Mouse (Mus musculus): Measurements from ENCODE around the gene Pxylp1.

Pxylp1 gene

GRCm38 (mm10) chr9:96890756-96891155, 1.7 kb downstream of the Pxylp1 start:
- no peak for DNase-seq (ENCODE audit: low spot score)

DNA sequence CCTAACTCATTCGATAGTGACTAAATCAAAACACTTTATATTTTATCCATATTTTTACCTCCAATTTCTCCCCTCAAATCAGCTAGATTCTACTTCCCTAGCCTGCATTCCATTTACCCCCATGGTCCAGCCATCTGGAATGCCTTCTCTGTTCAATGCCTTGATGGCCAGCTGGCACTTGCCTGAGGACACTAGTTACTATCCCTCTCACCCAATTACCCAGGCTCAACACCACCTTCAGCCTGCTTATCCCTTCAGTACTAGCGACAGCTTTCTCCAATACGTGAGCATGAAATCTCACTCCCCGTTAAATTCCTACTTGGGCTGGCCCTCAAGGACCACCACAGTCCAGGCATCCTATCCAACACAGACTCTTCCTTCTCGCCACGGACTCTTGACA, 2.2 kb downstream of the Pxylp1 start:
- DNase-seq (ENCODE audit: low spot score): no peak

DNA sequence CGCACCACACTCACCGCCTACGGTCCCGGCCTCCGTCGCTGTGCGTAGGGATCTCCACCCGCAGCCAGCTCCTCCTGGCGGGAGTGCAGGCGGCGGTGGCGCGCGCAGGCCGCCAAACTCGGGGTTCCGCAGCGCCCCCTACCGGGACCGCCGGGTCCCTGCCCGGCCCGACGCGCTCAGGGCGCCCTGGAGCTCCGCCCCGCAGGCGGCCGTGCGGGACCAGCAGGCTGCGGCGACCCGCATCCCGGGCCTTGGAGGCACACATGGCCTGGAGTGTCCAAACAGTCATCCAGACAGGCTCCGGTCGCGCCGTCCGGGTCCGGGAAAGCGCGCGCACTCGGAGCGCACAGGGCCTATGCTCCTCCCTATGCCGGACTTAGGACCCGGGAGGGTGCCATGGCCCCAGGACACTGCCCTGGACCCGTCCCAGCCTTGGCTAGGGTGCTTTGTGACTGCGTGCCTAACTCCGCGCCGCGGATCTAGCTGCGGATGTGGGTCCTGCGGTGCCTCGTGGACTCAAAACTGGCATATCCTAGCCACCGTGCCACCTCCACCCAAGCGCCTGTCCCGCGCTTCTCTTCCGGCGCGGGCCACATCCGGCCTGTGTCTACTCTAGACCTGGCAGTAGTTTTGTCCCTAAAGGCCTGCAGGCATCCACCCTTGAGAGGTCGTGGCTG, 3.0 kb downstream of the Pxylp1 start:
- peak; percentile 82 for DNase-seq (ENCODE audit: low spot score)

DNA sequence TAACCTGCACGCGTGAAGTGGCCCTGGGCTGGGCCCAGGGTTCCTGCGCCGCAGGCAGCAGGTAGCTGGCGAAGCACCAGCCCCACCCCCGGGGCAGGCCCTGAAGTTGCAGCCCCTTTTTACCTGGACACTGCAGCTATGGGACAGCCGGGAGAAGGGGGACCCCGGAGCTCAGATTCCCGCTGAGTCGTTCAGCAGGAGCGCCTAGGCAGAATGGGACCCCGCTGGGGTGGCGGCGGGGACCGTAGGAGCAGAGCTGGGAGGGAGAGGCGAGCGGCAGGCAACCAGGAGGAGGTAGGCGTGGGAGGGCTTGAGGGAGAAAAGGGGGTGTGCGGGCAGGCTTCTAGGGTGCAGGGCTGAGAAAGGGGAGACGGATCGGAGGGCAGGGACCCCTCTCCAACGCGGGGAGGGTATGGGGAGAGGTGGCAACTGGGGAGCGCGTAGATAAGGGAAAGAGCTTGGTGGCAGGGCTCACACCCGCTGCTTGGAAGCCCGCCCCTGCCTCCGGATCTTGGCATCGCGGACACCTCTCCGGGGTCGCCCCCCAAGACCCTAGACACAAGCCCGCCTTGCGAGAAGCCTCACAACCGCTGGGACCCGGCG, 3.6 kb downstream of the Pxylp1 start:
- DNase-seq (ENCODE audit: low spot score): peak; percentile 15

DNA sequence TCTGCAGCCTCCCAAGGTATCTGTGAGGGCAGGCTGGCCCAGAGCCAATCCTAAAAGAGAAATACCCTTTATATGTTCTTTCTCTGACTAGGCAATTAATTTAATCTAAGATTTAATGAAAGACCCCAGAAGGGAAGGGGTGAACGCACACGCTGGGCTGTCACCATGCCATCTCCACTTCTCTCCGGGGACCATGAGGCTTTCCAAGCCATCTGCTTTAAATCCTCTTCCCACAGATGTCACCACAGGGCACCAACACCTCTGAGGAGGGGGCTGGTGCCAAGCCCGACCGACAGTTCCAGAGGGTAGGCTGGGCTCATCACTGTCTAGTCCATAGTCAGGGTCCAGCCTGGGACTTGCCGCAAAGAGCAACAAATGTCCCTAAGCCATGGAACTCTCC, 4.5 kb downstream of the Pxylp1 start:
- DNase-seq (ENCODE audit: low spot score): no peak

DNA sequence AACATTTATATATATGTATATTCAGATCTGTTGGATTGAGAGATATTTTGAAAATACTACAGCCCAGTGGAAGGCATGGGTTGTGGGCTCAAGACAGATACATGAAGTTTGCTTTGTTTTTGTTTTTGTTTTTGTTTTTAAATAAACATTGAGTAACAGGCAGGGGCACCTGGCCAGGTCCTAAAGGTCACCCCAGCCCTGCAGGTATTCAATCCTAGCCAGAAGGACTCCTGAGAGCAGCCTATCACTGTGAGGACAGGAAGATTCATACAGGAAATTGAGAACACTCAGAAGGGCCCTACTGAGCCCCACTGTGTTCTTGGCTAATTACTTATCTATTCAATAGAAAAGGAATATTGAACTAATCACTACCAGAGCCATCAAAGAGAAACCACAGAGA, 5.0 kb downstream of the Pxylp1 start:
- DNase-seq (ENCODE audit: low spot score): no peak

- no peak for DNase-seq (ENCODE audit: low spot score)
These were observed 6.7 kb downstream of the Pxylp1 start for GRCm38 (mm10) chr9:96885781-96886180.

- no peak for DNase-seq (ENCODE audit: low spot score)
These were observed 9.8 kb downstream of the Pxylp1 start for GRCm38 (mm10) chr9:96882496-96883265.

DNA sequence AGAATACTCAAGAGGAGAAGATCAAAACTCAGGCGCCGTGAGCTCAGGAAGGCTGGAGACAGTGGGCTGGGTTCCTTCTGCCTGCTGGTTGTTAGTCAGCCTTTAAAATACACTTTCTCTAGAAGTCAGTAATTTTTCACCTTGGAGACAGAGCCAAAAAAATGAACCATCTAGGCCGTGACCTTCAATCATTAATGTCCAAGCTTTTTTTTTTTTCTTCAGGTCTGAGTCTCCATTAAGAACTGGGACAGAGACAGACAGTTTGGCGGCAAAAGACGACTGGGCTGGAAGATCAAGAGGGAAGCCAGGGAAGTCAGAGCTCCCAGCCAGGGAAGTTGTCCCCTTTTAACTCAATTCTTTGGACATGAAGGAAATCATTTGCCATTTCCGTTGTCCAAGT, 10.6 kb downstream of the Pxylp1 start:
- no peak for DNase-seq (ENCODE audit: low spot score)

- DNase-seq (ENCODE audit: low spot score): no peak
These were observed 13.4 kb downstream of the Pxylp1 start for GRCm38 (mm10) chr9:96879024-96879423.

DNA sequence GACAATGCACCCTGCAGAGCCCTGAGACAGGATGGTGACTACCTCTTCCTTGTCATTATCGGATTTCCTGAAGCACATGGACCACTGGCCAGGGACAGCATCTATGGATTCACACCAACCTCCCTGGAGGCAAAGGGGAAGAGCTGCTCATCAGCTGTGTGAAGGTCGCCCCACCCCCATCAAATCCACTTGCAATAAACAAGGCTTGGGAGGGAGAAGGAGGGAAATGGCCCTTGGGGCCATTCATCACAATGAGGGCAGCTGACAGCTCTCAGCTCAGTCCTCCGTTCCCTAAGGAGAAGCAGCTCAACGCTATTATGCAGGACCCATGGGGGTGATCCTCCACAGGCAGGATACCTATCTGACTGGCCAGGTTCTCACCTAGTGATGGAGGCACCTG, 14.0 kb downstream of the Pxylp1 start:
- DNase-seq (ENCODE audit: low spot score): no peak

DNA sequence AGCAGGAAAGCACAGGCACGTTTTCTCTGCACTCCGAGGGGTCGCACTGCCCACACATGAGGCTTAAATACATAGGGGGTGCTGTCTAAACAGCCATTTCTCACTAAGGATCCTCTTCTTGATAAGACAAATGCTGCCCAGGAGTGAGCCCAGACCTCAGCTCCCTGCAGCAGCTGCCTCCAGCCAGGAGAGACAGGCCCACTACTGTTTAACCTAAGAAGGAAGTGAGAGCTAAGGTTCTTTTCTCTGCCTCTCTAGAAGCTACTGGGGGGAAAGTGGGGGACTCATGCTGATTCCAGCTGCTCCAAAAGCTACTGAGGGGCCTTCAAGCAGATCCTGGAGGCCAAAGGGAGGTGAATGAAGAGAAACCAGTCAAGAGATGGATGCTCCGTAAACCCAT, 16.8 kb downstream of the Pxylp1 start:
- DNase-seq (ENCODE audit: low spot score): no peak

DNA sequence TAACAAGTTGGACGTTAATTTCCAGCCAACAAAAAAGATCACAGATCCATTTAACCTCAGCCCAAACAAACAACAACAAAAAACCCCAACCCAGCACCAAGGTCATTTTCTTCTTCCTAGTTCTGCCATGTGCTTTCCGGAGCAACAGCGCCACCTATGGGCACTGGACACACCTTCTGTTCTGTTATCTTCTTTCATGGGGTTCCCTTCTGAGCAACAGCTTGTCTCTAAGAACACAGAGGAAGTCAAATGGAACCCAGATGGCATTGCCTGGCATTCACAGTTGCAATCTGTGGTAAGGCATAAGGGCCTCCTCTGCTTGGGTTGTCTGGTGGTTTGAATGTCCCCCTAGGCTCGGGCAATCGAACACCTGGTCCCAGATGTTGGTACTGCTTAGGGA, 19.4 kb downstream of the Pxylp1 start:
- DNase-seq (ENCODE audit: low spot score): no peak

GRCm38 (mm10) chr9:96870104-96870503, 22.4 kb downstream of the Pxylp1 start:
- DNase-seq (ENCODE audit: low spot score): peak; percentile 28

- no peak for DNase-seq (ENCODE audit: low spot score)
These were observed 22.9 kb downstream of the Pxylp1 start for GRCm38 (mm10) chr9:96869542-96869941.

GRCm38 (mm10) chr9:96868546-96868945, 23.9 kb downstream of the Pxylp1 start:
- no peak for DNase-seq (ENCODE audit: low spot score)

GRCm38 (mm10) chr9:96867165-96867564, 25.3 kb downstream of the Pxylp1 start:
- no peak for DNase-seq (ENCODE audit: low spot score)

- DNase-seq (ENCODE audit: low spot score): no peak
These were observed 26.3 kb downstream of the Pxylp1 start for GRCm38 (mm10) chr9:96866196-96866595.

- DNase-seq (ENCODE audit: low spot score): no peak
These were observed 26.9 kb downstream of the Pxylp1 start for GRCm38 (mm10) chr9:96865473-96866050.

GRCm38 (mm10) chr9:96863539-96863938, 28.9 kb downstream of the Pxylp1 start:
- DNase-seq (ENCODE audit: low spot score): no peak

GRCm38 (mm10) chr9:96862836-96863235, 29.6 kb downstream of the Pxylp1 start:
- no peak for DNase-seq (ENCODE audit: low spot score)

DNA sequence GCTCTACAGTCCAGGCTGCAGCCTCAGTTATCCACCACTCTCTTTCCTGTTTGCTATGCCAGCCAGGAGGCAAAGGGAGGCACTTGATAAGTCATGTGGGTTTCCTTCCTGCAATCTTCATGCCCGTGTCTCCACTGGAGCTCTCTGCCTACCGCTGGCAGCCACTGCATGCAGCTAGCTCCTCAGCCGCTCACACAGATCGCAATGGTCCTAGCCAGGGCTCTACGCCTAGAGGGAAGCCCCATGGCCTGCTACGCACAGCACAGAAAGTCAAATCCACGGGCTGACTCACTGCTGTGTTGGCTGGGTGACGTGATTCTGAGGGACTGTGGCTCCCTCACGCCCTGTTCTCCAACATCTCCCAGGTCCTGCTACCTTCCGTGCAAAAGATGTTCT, 31.4 kb downstream of the Pxylp1 start:
- DNase-seq (ENCODE audit: low spot score): no peak

All from testis, postnatal 14 days (tissue).